ENCODE assay signal across 22 mouse cellular contexts in the genomic region with DNA sequence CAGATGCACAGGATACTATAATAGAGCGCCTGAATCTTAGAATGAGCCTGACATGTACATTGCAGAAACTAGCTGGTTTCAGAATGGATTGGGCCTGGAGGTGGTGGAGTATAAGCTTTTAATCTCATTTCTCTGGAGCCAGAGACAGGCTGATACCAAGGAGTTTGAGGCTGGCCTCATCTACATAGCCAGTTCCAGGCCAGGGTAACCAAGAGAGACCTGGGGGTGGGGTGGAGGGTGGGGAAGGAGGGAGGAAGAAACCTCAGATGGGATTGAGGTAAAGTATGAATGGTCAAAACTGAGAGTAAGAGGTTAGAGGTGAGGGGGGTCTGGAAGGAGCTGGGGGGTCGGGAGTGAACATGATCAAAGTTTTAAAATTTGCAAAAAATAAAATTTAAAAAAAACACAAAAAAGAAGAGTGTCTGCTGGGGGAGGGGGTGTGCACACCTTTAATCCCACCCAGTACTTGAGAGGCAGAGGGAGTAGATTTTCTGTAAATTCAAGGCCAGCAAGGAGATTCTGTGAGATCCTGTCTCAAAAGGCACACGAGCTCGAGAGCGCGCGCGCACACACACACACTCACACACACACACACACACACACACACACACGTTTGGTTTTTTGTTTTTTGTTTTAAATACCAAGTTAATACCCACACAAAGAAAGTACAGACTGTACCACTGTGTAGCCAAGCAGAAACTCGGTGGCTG. TPM values are rescaled to one million over a fixed set of nuclear protein-coding genes. Genes with fewer than 3 reads are reported as not detected.
DNase-seq lines count a peak whose midpoint lies in the region; ATAC-seq and TF ChIP-seq lines count a peak whose summit lies in the region.
"Had no signal": no experiment of that assay in that cellular context is flagged by ENCODE, and none has a peak within 500 bp of the region (broad histone marks: within the 10 kb centered on the region; RNA-seq: fewer than 3 reads in every experiment).

No protein-coding gene starts in this region.

- no peak for TF ChIP-seq CTCF in forebrain, postnatal 0 days (IDR thresholded peaks at IDR 0.05; ENCODE audit: low read depth)
- no peak for TF ChIP-seq CTCF in lung, postnatal 0 days (IDR thresholded peaks at IDR 0.05)

- no peaks in the 10 kb centered on the region for H3K36me3 ChIP-seq in forebrain, embryonic 10.5 days (replicated peaks)
- H3K36me3 ChIP-seq in forebrain, postnatal 0 days (ENCODE audit: insufficient read depth): no peaks in the 10 kb centered on the region
- no peaks in the 10 kb centered on the region for H3K36me3 ChIP-seq in lung, postnatal 0 days (ENCODE audit: insufficient read depth, low read length)
- H3K36me3 ChIP-seq: embryonic facial prominence, embryonic 15.5 days; G1E; heart, embryonic 13.5 days; hindbrain, embryonic 13.5 days; intestine, embryonic 15.5 days had no signal

- no peak for ATAC-seq in forebrain, postnatal 0 days
- ATAC-seq in lung, postnatal 0 days: no peak
- ATAC-seq: activated CD4-positive, CD25-positive, alpha-beta regulatory T cell, adult 4 months; CD4-positive, CD25-positive, alpha-beta regulatory T cell, adult 4 months; intestine, embryonic 15.5 days had no signal

- no peak overlapping the region for H3K4me3 ChIP-seq in forebrain, embryonic 10.5 days
- no peak overlapping the region for H3K4me3 ChIP-seq in forebrain, postnatal 0 days (ENCODE audit: low read depth, low read length)
- no peak overlapping the region for H3K4me3 ChIP-seq in lung, postnatal 0 days (ENCODE audit: low read depth, low read length)
- H3K4me3 ChIP-seq: embryonic facial prominence, embryonic 15.5 days; erythroblast, embryonic 14.5 days; gastrocnemius, adult 2 months; heart, embryonic 13.5 days; hindbrain, embryonic 13.5 days; intestine, embryonic 15.5 days had no signal

- H3K9ac ChIP-seq in forebrain, postnatal 0 days: no peak overlapping the region
- no peak overlapping the region for H3K9ac ChIP-seq in lung, postnatal 0 days (replicated peaks; ENCODE audit: low read depth)
- H3K9ac ChIP-seq: embryonic facial prominence, embryonic 15.5 days; heart, embryonic 13.5 days; hindbrain, embryonic 13.5 days; intestine, embryonic 15.5 days had no signal

- peaks cover 33% of the 10 kb centered on the region for H3K4me1 ChIP-seq in forebrain, embryonic 10.5 days
- H3K4me1 ChIP-seq in forebrain, postnatal 0 days (ENCODE audit: insufficient read depth): no peaks in the 10 kb centered on the region
- H3K4me1 ChIP-seq in lung, postnatal 0 days (ENCODE audit: insufficient read depth, low read depth, low read length): no peaks in the 10 kb centered on the region
- H3K4me1 ChIP-seq: embryonic facial prominence, embryonic 15.5 days; heart, embryonic 13.5 days; intestine, embryonic 15.5 days had no signal

- peak overlapping the region; percentile 22; the same call in 1 of the 2 replicates for H3K27ac ChIP-seq in forebrain, embryonic 10.5 days
- H3K27ac ChIP-seq in forebrain, postnatal 0 days (ENCODE audit: low read depth, low read length): no peak overlapping the region
- no peak overlapping the region for H3K27ac ChIP-seq in lung, postnatal 0 days (ENCODE audit: low read length)
- H3K27ac ChIP-seq: embryonic facial prominence, embryonic 15.5 days; gastrocnemius, adult 2 months; heart, embryonic 13.5 days; hindbrain, embryonic 13.5 days; intestine, embryonic 15.5 days had no signal

- no peak for DNase-seq in forebrain, embryonic 10.5 days (ENCODE audit: extremely low spot score, low spot score)
- DNase-seq in forebrain, postnatal 0 days: no peak
- DNase-seq in kidney, adult 9 months: peak; percentile 25
- DNase-seq in kidney, adult 11 months: no peak
- DNase-seq in R1 (ENCODE audit: low read depth, low spot score): peak; percentile 88
- DNase-seq in lung, postnatal 0 days (ENCODE audit: low spot score): no peak
- DNase-seq in heart, adult 18-20 months: no peak
- DNase-seq: adrenal gland, adult 2 months; adrenal gland, postnatal 25 days; cerebellum, adult 2 months; embryo, embryonic 11 days; gastrocnemius, adult 2 months; gastrocnemius, postnatal 25 days; heart, postnatal 4 days had no signal

- TF ChIP-seq EP300 in lung, postnatal 0 days (IDR thresholded peaks at IDR 0.05): no peak

- no peaks in the 10 kb centered on the region; the same call in 1 of the 2 replicates for H3K27me3 ChIP-seq in forebrain, embryonic 10.5 days (ENCODE audit: poor library complexity, severe bottlenecking)
- no peaks in the 10 kb centered on the region for H3K27me3 ChIP-seq in forebrain, postnatal 0 days (ENCODE audit: insufficient read depth, low read length)
- no peaks in the 10 kb centered on the region for H3K27me3 ChIP-seq in lung, postnatal 0 days (replicated peaks; ENCODE audit: insufficient read depth, low read length)
- H3K27me3 ChIP-seq: embryonic facial prominence, embryonic 15.5 days; heart, embryonic 13.5 days; hindbrain, embryonic 13.5 days; intestine, embryonic 15.5 days had no signal

- H3K4me2 ChIP-seq in forebrain, postnatal 0 days (ENCODE audit: low read depth): no peak overlapping the region
- no peak overlapping the region for H3K4me2 ChIP-seq in lung, postnatal 0 days (replicated peaks; ENCODE audit: low read depth, low read length)
- H3K4me2 ChIP-seq: embryonic facial prominence, embryonic 15.5 days; heart, embryonic 13.5 days; hindbrain, embryonic 13.5 days; intestine, embryonic 15.5 days had no signal

- no peaks in the 10 kb centered on the region for H3K9me3 ChIP-seq in forebrain, embryonic 10.5 days
- H3K9me3 ChIP-seq in forebrain, postnatal 0 days (ENCODE audit: low read length): no peaks in the 10 kb centered on the region
- no peaks in the 10 kb centered on the region for H3K9me3 ChIP-seq in lung, postnatal 0 days (ENCODE audit: low read length)
- H3K9me3 ChIP-seq: embryonic facial prominence, embryonic 15.5 days; G1E; heart, embryonic 13.5 days; hindbrain, embryonic 13.5 days; intestine, embryonic 15.5 days had no signal

- WGBS in forebrain, embryonic 10.5 days: 76% methylated on average over 10 of the region's 10 CpGs
- WGBS in forebrain, postnatal 0 days: 55% methylated on average over 10 of the region's 10 CpGs
- 81% methylated on average over 10 of the region's 10 CpGs for WGBS in lung, postnatal 0 days

RNA-seq across cellular contexts. Expression of gene Jarid2, which starts 22.9 kb away (rescaled TPM):
- 65.0 and 71.0 TPM in 2 replicates for polyA plus RNA-seq in forebrain, embryonic 10.5 days (2016; fragmentation: Nextera tagmentation; extraction: Ambion mirVana)
- total RNA-seq in forebrain, postnatal 0 days (2014; rRNA removed): 20.2 and 22.2 TPM in 2 replicates
- 8.9 and 16.5 TPM in 2 replicates for polyA plus RNA-seq in forebrain, postnatal 0 days (2015; fragmentation: Nextera tagmentation; extraction: Ambion mirVana)
- polyA plus RNA-seq in lung, postnatal 0 days (2015; fragmentation: Nextera tagmentation; extraction: Ambion mirVana): 10.0 and 12.3 TPM in 2 replicates
- 10 to 100 TPM; 15.8 to 16.6 TPM for total RNA-seq in heart, adult 18-20 months (2021)

Comparison
In these comparisons a context has a peak if more than half of its experiments do, and no peak if none do; other contexts are left out.
1. DNase-seq: peak in kidney, adult 9 months (single experiment) and R1 (single experiment); none in forebrain, embryonic 10.5 days (single experiment), forebrain, postnatal 0 days (single experiment), kidney, adult 11 months (single experiment), lung, postnatal 0 days (single experiment) and heart, adult 18-20 months (0 of 2).